Mouse (Mus musculus) layer of hippocampus, postnatal 25 days (tissue): ENCODE data around the gene Ino80b. TPM values are rescaled to one million over a fixed set of nuclear protein-coding genes. Genes with fewer than 3 reads are reported as not detected.
"Not testable (repeated sequence)": the region's sequence is repeated elsewhere in the genome, so short reads cannot be mapped to it uniquely, and the experiment has no call there.

Experiments
- DNase-seq, 2 experiments: peaks; one replicate each; pipeline ENCODE4 v3.0.0; 2022; ENCODE audit warnings: mixed read lengths in 2 of 2, low spot score in 1 of 2; ENCODE audit errors: extremely low spot score in 1 of 2
- total RNA-seq, 2 experiments: library from RNA; stranded (reverse); gene quantifications; 2 replicates each; pipeline ENCODE4 v1.2.3; 2021

The Ino80b gene
- 10 to 100 TPM; 24.0 to 26.2 TPM for total RNA-seq

GRCm38 (mm10) chr6:83125331-83125730, at the start of gene Ino80b:
Gene Ino80b, minus strand, starts transcription at chr6:83125431.
- DNase-seq: no peak

- DNase-seq: peak; percentile 54 to 59
Measured at GRCm38 (mm10) chr6:83172240-83172920, 47.1 kb upstream of the Ino80b start.

GRCm38 (mm10) chr6:83171063-83171462, 45.8 kb upstream of the Ino80b start:
- no peak for DNase-seq

GRCm38 (mm10) chr6:83169872-83170271, 44.6 kb upstream of the Ino80b start:
- DNase-seq: no peak

GRCm38 (mm10) chr6:83166243-83166630, 41.0 kb upstream of the Ino80b start:
- no peak for DNase-seq

- peak; percentile 88 to 91 for DNase-seq
Measured at GRCm38 (mm10) chr6:83165607-83166242, 40.5 kb upstream of the Ino80b start, which contains the start of gene Dctn1. Gene Dctn1, plus strand, starts transcription at chr6:83165920.

GRCm38 (mm10) chr6:83165026-83165606, 39.9 kb upstream of the Ino80b start:
- DNase-seq: no peak

- peak in 1 of 2 experiments; percentile 74 for DNase-seq
Measured at GRCm38 (mm10) chr6:83162701-83163100, 37.5 kb upstream of the Ino80b start.

- no peak for DNase-seq
Measured at GRCm38 (mm10) chr6:83161921-83162641, 36.9 kb upstream of the Ino80b start.

- no peak for DNase-seq
Measured at GRCm38 (mm10) chr6:83161442-83161841, 36.2 kb upstream of the Ino80b start.

GRCm38 (mm10) chr6:83159456-83159855, 34.2 kb upstream of the Ino80b start:
- DNase-seq: not testable (repeated sequence)

GRCm38 (mm10) chr6:83156259-83156684, 31.0 kb upstream of the Ino80b start, which contains the start of the genes Wdr54 and 1700003E16Rik:
Gene Wdr54, minus strand, starts transcription at chr6:83156397.
Gene 1700003E16Rik, plus strand, starts transcription at chr6:83156404.
- peak; percentile 61 to 71 for DNase-seq

GRCm38 (mm10) chr6:83155552-83156238, 30.5 kb upstream of the Ino80b start:
- no peak for DNase-seq

- no peak for DNase-seq
Measured at GRCm38 (mm10) chr6:83153485-83153884, 28.3 kb upstream of the Ino80b start.

GRCm38 (mm10) chr6:83153038-83153437, 27.8 kb upstream of the Ino80b start:
- no peak for DNase-seq

GRCm38 (mm10) chr6:83151721-83152120, 26.5 kb upstream of the Ino80b start:
- no peak for DNase-seq

- DNase-seq: no peak
Measured at GRCm38 (mm10) chr6:83147280-83147679, 22.0 kb upstream of the Ino80b start.

GRCm38 (mm10) chr6:83145805-83146204, 20.6 kb upstream of the Ino80b start:
- DNase-seq: no peak

- no peak for DNase-seq
Measured at GRCm38 (mm10) chr6:83145209-83145608, 20.0 kb upstream of the Ino80b start.

GRCm38 (mm10) chr6:83142886-83143285, 17.7 kb upstream of the Ino80b start:
- no peak for DNase-seq
